Mouse (Mus musculus) limb, embryonic 15.5 days (tissue): Measurements from ENCODE around the gene Plg. TPM values are rescaled to one million over a fixed set of nuclear protein-coding genes. Genes with fewer than 3 reads are reported as not detected.

Experiments used
- ATAC-seq: fragments of 200-750 bp; cut with Nextera tagmentation; 2 replicates; pipeline ENCODE4 v1.8.0; 2017; ENCODE audit warnings: low read depth, moderate TSS enrichment; ENCODE audit not compliant: insufficient number of reproducible peaks, low FRiP score, low TSS enrichment
- H3K27ac ChIP-seq: fragments of 300-500 bp; sonication (generic); 2 replicates; pipeline ENCODE4 v1.5.1; 2015; ENCODE audit warnings: moderate library complexity, mild to moderate bottlenecking, inconsistent platforms
- H3K27me3 ChIP-seq: fragments of 300-500 bp; sonication (generic); 2 replicates; pipeline ENCODE4 v1.6.1; 2015; ENCODE audit warnings: inconsistent platforms
- H3K36me3 ChIP-seq: fragments of 300-500 bp; sonication (generic); 2 replicates; pipeline ENCODE4 v1.6.1; 2015; ENCODE audit warnings: inconsistent platforms
- H3K4me1 ChIP-seq: fragments of 300-500 bp; sonication (generic); 2 replicates; pipeline ENCODE4 v1.6.1; 2015; ENCODE audit warnings: inconsistent platforms
- H3K4me2 ChIP-seq: fragments of 300-500 bp; sonication (generic); 2 replicates; pipeline ENCODE4 v1.6.1; 2015; ENCODE audit warnings: mild to moderate bottlenecking, inconsistent platforms
- H3K4me3 ChIP-seq: fragments of 300-500 bp; sonication (generic); 2 replicates; pipeline ENCODE4 v1.5.1; 2015; ENCODE audit warnings: mild to moderate bottlenecking, inconsistent platforms
- H3K9ac ChIP-seq: fragments of 300-500 bp; sonication (generic); 2 replicates; pipeline ENCODE4 v1.6.1; 2015; ENCODE audit warnings: inconsistent platforms
- H3K9me3 ChIP-seq: fragments of 300-500 bp; sonication (generic); 2 replicates; pipeline ENCODE4 v1.6.1; 2016; ENCODE audit warnings: inconsistent platforms
- WGBS: fragments of 180-500 bp; shearing (Covaris S2); methylation state at CpG from one replicate; pipeline ENCODE4 v1.1.7; 2015; 5-methylcytosine and 5-hydroxymethylcytosine counted together
- polyA plus RNA-seq: library from polyadenylated mRNA; unstranded; fragments of >200 nt; fragmentation: Nextera tagmentation; extraction: Ambion mirVana; gene quantifications from 2 replicates; pipeline ENCODE4 v1.2.1, GENCODE M21; 2015

Plg gene
- polyA plus RNA-seq, 1 experiment from 2014 or later: 0.70 TPM

GRCm38 (mm10) chr17:12396163-12396677 lies 17.8 kb downstream of the Plg start:
- Histone ChIP-seq H3K4me1 (no peaks in the 10 kb centered on the region), H3K4me2 (no peak overlapping the region), H3K9ac (no peak overlapping the region), H3K36me3 (no peaks in the 10 kb centered on the region), H3K4me3 (no peak overlapping the region), H3K9me3 (no peaks in the 10 kb centered on the region), H3K27ac (no peak overlapping the region), H3K27me3 (no peaks in the 10 kb centered on the region)
- 81% methylated on average over 9 of the region's 9 CpGs for WGBS
- ATAC-seq: no peak

- Histone ChIP-seq H3K36me3 (no peaks in the 10 kb centered on the region), H3K27ac (no peak overlapping the region), H3K9me3 (no peaks in the 10 kb centered on the region), H3K27me3 (no peaks in the 10 kb centered on the region), H3K4me3 (no peak overlapping the region), H3K9ac (no peak overlapping the region), H3K4me2 (no peak overlapping the region), H3K4me1 (no peaks in the 10 kb centered on the region)
- ATAC-seq: no peak
- WGBS: 53% methylated on average over 7 of the region's 7 CpGs
These were observed 25.0 kb downstream of the Plg start for GRCm38 (mm10) chr17:12403420-12403819.

- H3K9me3 ChIP-seq: no peaks in the 10 kb centered on the region
- ATAC-seq: no peak
- H3K4me2 ChIP-seq: no peak overlapping the region
- WGBS: 34% methylated on average over 11 of the region's 11 CpGs
- H3K4me3 ChIP-seq: no peak overlapping the region
- no peaks in the 10 kb centered on the region for H3K27me3 ChIP-seq
- H3K4me1 ChIP-seq: peaks cover 22% of the 10 kb centered on the region
- no peaks in the 10 kb centered on the region for H3K36me3 ChIP-seq
- no peak overlapping the region for H3K9ac ChIP-seq
- H3K27ac ChIP-seq: no peak overlapping the region
These were observed 31.0 kb downstream of the Plg start for GRCm38 (mm10) chr17:12409346-12409944.

- no peaks in the 10 kb centered on the region for H3K27me3 ChIP-seq
- no peak overlapping the region for H3K4me2 ChIP-seq
- peak overlapping the region; percentile 5; the same call in 1 of the 2 replicates for H3K27ac ChIP-seq
- H3K9ac ChIP-seq: no peak overlapping the region
- no peaks in the 10 kb centered on the region for H3K9me3 ChIP-seq
- no peak for ATAC-seq
- H3K4me1 ChIP-seq: peaks cover 37% of the 10 kb centered on the region
- no peak overlapping the region for H3K4me3 ChIP-seq
- no peaks in the 10 kb centered on the region for H3K36me3 ChIP-seq
- WGBS: 37% methylated on average over 10 of the region's 10 CpGs
These were observed 33.9 kb downstream of the Plg start for GRCm38 (mm10) chr17:12412181-12412890.

- Histone ChIP-seq H3K9me3 (no peaks in the 10 kb centered on the region), H3K4me2 (no peak overlapping the region), H3K9ac (no peak overlapping the region), H3K4me3 (no peak overlapping the region), H3K36me3 (no peaks in the 10 kb centered on the region), H3K4me1 (peaks cover 37% of the 10 kb centered on the region), H3K27ac (0 out of 2 replicates have a peak overlapping the region, but pooled peaks have one; percentile 9), H3K27me3 (no peaks in the 10 kb centered on the region)
- 63% methylated on average over 3 of the region's 3 CpGs for WGBS
- no peak for ATAC-seq
These were observed 34.5 kb downstream of the Plg start for GRCm38 (mm10) chr17:12412891-12413237.

GRCm38 (mm10) chr17:12415031-12415735 lies 36.8 kb downstream of the Plg start:
- no peak for ATAC-seq
- H3K27ac ChIP-seq: peak overlapping the region; percentile 38; the same call in 1 of the 2 replicates
- H3K4me2 ChIP-seq: no peak overlapping the region
- peaks cover 30% of the 10 kb centered on the region for H3K4me1 ChIP-seq
- no peaks in the 10 kb centered on the region for H3K27me3 ChIP-seq
- WGBS: 24% methylated on average over 15 of the region's 15 CpGs
- H3K9ac ChIP-seq: no peak overlapping the region
- H3K36me3 ChIP-seq: no peaks in the 10 kb centered on the region
- H3K9me3 ChIP-seq: no peaks in the 10 kb centered on the region
- no peak overlapping the region for H3K4me3 ChIP-seq

GRCm38 (mm10) chr17:12415741-12416140 lies 37.3 kb downstream of the Plg start:
- 46% methylated on average over 5 of the region's 5 CpGs for whole genome bisulfite sequencing
- Histone ChIP-seq H3K4me1 (peaks cover 27% of the 10 kb centered on the region), H3K27me3 (no peaks in the 10 kb centered on the region), H3K9ac (no peak overlapping the region), H3K4me3 (no peak overlapping the region), H3K9me3 (no peaks in the 10 kb centered on the region), H3K27ac (peak overlapping the region; percentile 38; the same call in 1 of the 2 replicates), H3K4me2 (no peak overlapping the region), H3K36me3 (no peaks in the 10 kb centered on the region)
- ATAC-seq: no peak

GRCm38 (mm10) chr17:12416250-12416895 lies 38.0 kb downstream of the Plg start:
- Histone ChIP-seq H3K4me1 (peaks cover 27% of the 10 kb centered on the region), H3K9ac (no peak overlapping the region), H3K4me3 (no peak overlapping the region), H3K4me2 (no peak overlapping the region), H3K36me3 (no peaks in the 10 kb centered on the region), H3K9me3 (no peaks in the 10 kb centered on the region), H3K27me3 (no peaks in the 10 kb centered on the region), H3K27ac (no peak overlapping the region; the same call in 1 of the 2 replicates)
- 0 out of 2 replicates have a peak, but pooled peaks have one; percentile 21 for ATAC-seq
- WGBS: 33% methylated on average over 6 of the region's 6 CpGs

GRCm38 (mm10) chr17:12419491-12420079 lies 41.2 kb downstream of the Plg start:
- Histone ChIP-seq H3K27me3 (no peaks in the 10 kb centered on the region), H3K27ac (no peak overlapping the region), H3K4me2 (no peak overlapping the region), H3K9me3 (no peaks in the 10 kb centered on the region), H3K4me1 (peaks cover 14% of the 10 kb centered on the region), H3K9ac (no peak overlapping the region), H3K4me3 (no peak overlapping the region), H3K36me3 (no peaks in the 10 kb centered on the region)
- ATAC-seq: no peak
- WGBS: 72% methylated on average over 19 of the region's 19 CpGs

- Histone ChIP-seq H3K27ac (no peak overlapping the region), H3K4me1 (0 out of 2 replicates have a peak, but pooled peaks cover 2% of the 10 kb centered on the region), H3K9ac (no peak overlapping the region), H3K4me2 (no peak overlapping the region), H3K4me3 (no peak overlapping the region), H3K27me3 (no peaks in the 10 kb centered on the region), H3K9me3 (no peaks in the 10 kb centered on the region), H3K36me3 (no peaks in the 10 kb centered on the region)
- WGBS: 70% methylated on average over 16 of the region's 16 CpGs
- ATAC-seq: no peak
These were observed 42.6 kb downstream of the Plg start for GRCm38 (mm10) chr17:12420886-12421574.

- Histone ChIP-seq H3K27ac (no peak overlapping the region), H3K9ac (no peak overlapping the region), H3K9me3 (no peaks in the 10 kb centered on the region), H3K36me3 (no peaks in the 10 kb centered on the region), H3K27me3 (no peaks in the 10 kb centered on the region), H3K4me3 (no peak overlapping the region), H3K4me1 (no peaks in the 10 kb centered on the region), H3K4me2 (no peak overlapping the region)
- ATAC-seq: no peak
- WGBS: 82% methylated on average over 1 of the region's 1 CpGs
These were observed 43.7 kb downstream of the Plg start for GRCm38 (mm10) chr17:12422143-12422542.
